Mouse (Mus musculus) neural tube, embryonic 12.5 days (tissue): ENCODE results near the gene Gm44503. TPM values are rescaled to one million over a fixed set of nuclear protein-coding genes. Genes with fewer than 3 reads are reported as not detected.

Experiments
- ATAC-seq: fragments of 200-750 bp; cut with Nextera tagmentation; 2 replicates; pipeline ENCODE4 v1.8.0; 2017; ENCODE audit warnings: low read depth, mild to moderate bottlenecking, moderate TSS enrichment, moderate library complexity; ENCODE audit not compliant: low FRiP score
- H3K27ac ChIP-seq: fragments of 300-500 bp; sonication (generic); 2 replicates; pipeline ENCODE4 v1.5.1; 2016
- H3K27me3 ChIP-seq: fragments of 300-500 bp; sonication (generic); replicated peaks from 2 replicates; pipeline ENCODE4 v1.6.1; 2016; ENCODE audit warnings: mild to moderate bottlenecking
- H3K36me3 ChIP-seq: fragments of 300-500 bp; sonication (generic); 2 replicates; pipeline ENCODE4 v1.6.1; 2016; ENCODE audit warnings: mild to moderate bottlenecking
- H3K4me1 ChIP-seq: fragments of 300-500 bp; sonication (generic); 2 replicates; pipeline ENCODE4 v1.6.1; 2016
- H3K4me2 ChIP-seq: fragments of 300-500 bp; sonication (generic); replicated peaks from 2 replicates; pipeline ENCODE4 v1.6.1; 2016; ENCODE audit warnings: mild to moderate bottlenecking
- H3K4me3 ChIP-seq: fragments of 300-500 bp; sonication (generic); 2 replicates; pipeline ENCODE4 v1.5.1; 2016
- H3K9ac ChIP-seq: fragments of 300-500 bp; sonication (generic); 2 replicates; pipeline ENCODE4 v1.6.1; 2016; ENCODE audit warnings: mild to moderate bottlenecking
- H3K9me3 ChIP-seq: fragments of 300-500 bp; sonication (generic); 2 replicates; pipeline ENCODE4 v1.6.1; 2016; ENCODE audit warnings: mild to moderate bottlenecking
- WGBS: fragments of 180-500 bp; shearing (Covaris S2); methylation state at CpG from one replicate; pipeline ENCODE4 v1.1.7; 2016; 5-methylcytosine and 5-hydroxymethylcytosine counted together
- polyA plus RNA-seq: library from polyadenylated mRNA; unstranded; fragments of >200 nt; fragmentation: Nextera tagmentation; extraction: Ambion mirVana; gene quantifications from 2 replicates; pipeline ENCODE4 v1.2.1, GENCODE M21; 2016

Gm44503 gene
- polyA plus RNA-seq, 1 experiment from 2014 or later = not detected

DNA sequence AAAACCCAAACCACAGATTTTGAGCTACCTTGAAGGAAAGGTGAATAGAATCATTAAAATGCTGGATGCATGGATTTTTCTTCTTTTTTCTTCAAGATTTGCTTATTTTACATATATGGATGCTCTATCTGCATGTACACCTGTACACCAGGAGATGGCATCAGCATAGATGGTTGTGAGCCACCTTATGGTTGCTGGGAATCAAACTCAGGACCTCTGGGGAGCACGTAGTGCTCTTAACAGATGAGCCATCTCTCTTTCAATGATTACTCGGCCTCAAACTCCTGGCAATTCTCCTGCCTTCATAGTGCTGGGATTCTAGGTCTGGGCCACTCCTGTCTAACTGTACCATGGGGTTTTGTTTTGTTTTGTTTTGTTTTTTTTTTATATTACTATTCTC, 24.4 kb downstream of the Gm44503 start:
- H3K4me3 ChIP-seq = no peak overlapping the region
- no peak for ATAC-seq
- no peak overlapping the region for H3K9ac ChIP-seq
- no peaks in the 10 kb centered on the region for H3K36me3 ChIP-seq
- peaks cover 15% of the 10 kb centered on the region for H3K4me1 ChIP-seq
- H3K9me3 ChIP-seq = no peaks in the 10 kb centered on the region
- H3K4me2 ChIP-seq = no peak overlapping the region
- H3K27ac ChIP-seq = no peak overlapping the region
- WGBS = 68% methylated on average over 2 of the region's 2 CpGs
- H3K27me3 ChIP-seq = no peaks in the 10 kb centered on the region

DNA sequence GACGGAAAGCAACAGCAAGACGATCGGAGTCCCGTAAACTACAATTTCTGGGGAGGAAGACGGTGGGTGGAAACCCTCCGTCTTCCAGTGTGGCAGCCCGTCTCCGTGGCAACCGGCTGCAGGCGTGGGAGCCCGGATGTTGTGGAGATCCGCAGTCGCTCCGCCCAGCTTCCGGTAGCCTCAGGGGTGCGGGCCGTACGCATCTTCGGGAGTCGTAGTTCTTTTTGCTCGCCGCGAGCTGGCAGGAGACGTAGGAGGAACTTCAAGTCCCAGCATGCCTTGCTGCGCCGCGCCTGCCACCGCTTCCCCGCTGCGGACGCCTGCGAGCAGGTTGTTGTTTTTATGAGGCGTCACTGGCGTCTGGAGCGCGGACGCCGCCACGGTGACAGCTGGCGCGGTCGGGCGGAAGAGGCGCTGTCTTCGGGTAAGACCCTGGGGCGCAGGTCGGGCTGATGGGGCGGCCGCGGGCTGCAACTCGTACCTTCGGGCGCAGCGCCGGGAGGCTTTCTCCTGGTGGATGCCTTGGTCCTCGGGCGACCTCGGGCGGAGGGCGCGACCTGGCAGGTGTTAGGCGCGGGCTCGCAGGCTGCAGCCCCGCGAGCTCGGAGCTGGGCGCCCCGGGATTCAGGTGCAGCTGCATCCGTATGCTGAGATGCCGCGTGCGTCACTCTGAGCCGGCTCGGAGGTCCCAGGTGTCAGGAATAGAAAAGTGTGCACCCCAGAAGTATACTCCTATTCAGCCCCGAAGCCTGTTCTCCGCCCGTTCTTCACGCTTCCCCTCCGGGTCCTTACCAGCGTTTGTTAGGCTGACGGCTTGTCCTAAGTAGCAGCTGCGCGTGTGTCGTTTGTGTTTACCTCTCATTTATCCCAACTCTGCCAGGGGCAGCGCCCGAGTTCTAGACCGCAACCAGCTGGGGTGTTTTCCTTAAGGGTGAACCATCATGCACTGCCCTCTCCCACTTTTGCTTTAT, 26.9 kb downstream of the Gm44503 start, which contains the start of the genes Ccpg1os and Ccpg1:
Gene Ccpg1os, minus strand, starts transcription at position 133 of the 971 bp plus-strand sequence.
Gene Ccpg1, plus strand, starts transcription at position 180 of the 971 bp plus-strand sequence.
- peaks cover 15% of the 10 kb centered on the region for H3K4me1 ChIP-seq
- under 1% methylated on average over 88 of the region's 88 CpGs for WGBS
- H3K9me3 ChIP-seq = no peaks in the 10 kb centered on the region
- H3K27me3 ChIP-seq = no peaks in the 10 kb centered on the region
- no peaks in the 10 kb centered on the region for H3K36me3 ChIP-seq
- H3K27ac ChIP-seq = peak within 1 kb of the TSS; percentile 66
- peak within 1 kb of the TSS; percentile 84 for H3K9ac ChIP-seq
- H3K4me3 ChIP-seq = peak within 1 kb of the TSS; percentile 77
- peak; percentile 100 for ATAC-seq
- peak within 1 kb of the TSS; percentile 87 for H3K4me2 ChIP-seq

DNA sequence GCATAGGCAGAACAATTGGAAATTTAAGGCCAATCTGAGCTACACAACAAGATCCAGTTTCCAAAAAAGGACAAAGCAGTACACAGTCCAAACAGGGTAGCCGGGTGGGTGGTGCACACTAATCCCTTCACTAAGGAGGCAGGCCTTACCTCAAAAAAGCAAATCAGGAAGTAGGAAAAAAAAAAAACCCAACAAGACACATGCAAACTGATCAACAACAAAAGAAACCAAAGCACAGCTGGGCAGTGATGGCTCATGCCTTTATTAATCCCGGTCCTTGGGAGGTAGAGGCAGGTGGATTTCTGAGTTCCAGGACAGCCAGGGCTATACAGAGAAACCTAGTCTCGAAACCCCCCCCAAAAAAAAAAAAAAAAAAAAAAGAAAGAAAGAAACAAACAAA, 29.1 kb downstream of the Gm44503 start:
- ATAC-seq = no peak
- Histone ChIP-seq H3K9me3 (no peaks in the 10 kb centered on the region), H3K4me1 (peaks cover 15% of the 10 kb centered on the region), H3K4me3 (no peak overlapping the region), H3K36me3 (no peaks in the 10 kb centered on the region), H3K4me2 (no peak overlapping the region), H3K9ac (no peak overlapping the region), H3K27me3 (no peaks in the 10 kb centered on the region), H3K27ac (no peak overlapping the region)
- WGBS = 75% methylated on average over 3 of the region's 3 CpGs

DNA sequence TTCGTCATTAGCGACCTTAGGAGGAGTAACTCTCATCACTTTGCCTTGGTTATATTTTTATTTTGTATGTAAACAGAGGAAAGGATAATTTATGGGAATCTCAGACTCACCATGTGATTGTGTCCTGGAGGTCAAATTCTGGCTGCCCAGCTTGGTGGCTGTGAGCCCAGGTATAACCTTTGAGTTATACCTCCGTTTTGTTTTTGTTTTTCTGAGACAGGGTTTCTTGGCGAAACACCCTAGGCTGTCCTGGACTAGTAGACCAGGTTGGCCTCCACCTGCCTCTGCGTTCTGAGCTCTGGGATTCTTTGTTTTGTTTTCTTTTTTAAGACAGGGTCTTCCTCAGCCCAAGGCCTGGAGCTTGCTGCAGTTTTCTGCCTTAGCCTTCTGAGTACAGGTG, 30.1 kb downstream of the Gm44503 start:
- Histone ChIP-seq H3K9ac (no peak overlapping the region), H3K4me3 (no peak overlapping the region), H3K4me1 (peaks cover 15% of the 10 kb centered on the region), H3K27me3 (no peaks in the 10 kb centered on the region), H3K9me3 (no peaks in the 10 kb centered on the region), H3K27ac (no peak overlapping the region), H3K4me2 (no peak overlapping the region), H3K36me3 (no peaks in the 10 kb centered on the region)
- 81% methylated on average over 5 of the region's 5 CpGs for WGBS
- no peak for ATAC-seq

DNA sequence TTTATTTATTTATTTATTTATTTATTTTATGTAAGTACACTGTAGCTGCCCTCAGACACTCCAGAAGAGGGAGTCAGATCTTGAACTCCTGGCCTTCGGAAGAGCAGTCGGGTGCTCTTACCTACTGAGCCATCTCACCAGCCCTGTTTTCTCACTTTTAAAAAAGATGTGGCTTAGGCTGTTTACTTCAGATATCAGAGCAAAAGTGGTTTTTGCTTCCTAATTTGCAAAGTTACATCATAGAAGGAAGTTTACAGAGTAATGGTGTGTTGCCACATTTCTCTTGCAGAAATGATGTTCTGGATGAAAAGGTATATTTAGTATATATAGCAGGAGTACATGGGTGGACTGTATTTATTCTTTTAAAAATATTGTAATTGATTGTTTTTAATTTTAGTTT, 32.8 kb downstream of the Gm44503 start:
- Histone ChIP-seq H3K4me1 (peaks cover 4% of the 10 kb centered on the region; the same call in 1 of the 2 replicates), H3K4me2 (no peak overlapping the region), H3K36me3 (no peaks in the 10 kb centered on the region), H3K9ac (no peak overlapping the region), H3K27me3 (no peaks in the 10 kb centered on the region), H3K4me3 (no peak overlapping the region), H3K27ac (no peak overlapping the region), H3K9me3 (no peaks in the 10 kb centered on the region)
- no peak for ATAC-seq
- WGBS = 91% methylated on average over 2 of the region's 2 CpGs

DNA sequence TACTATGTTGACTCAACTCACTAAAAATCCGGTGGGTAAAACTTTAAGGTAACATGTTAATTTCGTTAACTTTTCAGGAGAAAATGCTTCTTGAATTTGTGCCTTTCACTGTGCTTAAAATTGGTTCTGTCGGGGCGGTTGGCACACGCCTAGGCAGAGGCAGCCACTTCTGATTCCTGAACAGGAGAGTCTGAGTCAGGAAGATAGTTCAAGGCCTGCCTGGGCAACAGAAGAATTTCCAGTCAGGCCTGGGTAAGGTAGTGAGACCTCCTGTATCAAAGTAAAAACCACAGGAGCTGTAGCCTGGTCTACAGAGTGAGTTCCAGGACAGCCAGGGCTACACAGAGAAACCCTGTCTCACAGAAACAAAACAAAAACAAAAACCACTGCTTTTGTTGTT, 33.9 kb downstream of the Gm44503 start:
- H3K9me3 ChIP-seq = no peaks in the 10 kb centered on the region
- H3K27ac ChIP-seq = no peak overlapping the region
- H3K27me3 ChIP-seq = no peaks in the 10 kb centered on the region
- WGBS = 88% methylated on average over 5 of the region's 5 CpGs
- no peak overlapping the region for H3K4me3 ChIP-seq
- H3K4me2 ChIP-seq = no peak overlapping the region
- no peaks in the 10 kb centered on the region for H3K36me3 ChIP-seq
- H3K9ac ChIP-seq = no peak overlapping the region
- H3K4me1 ChIP-seq = no peaks in the 10 kb centered on the region
- no peak for ATAC-seq

DNA sequence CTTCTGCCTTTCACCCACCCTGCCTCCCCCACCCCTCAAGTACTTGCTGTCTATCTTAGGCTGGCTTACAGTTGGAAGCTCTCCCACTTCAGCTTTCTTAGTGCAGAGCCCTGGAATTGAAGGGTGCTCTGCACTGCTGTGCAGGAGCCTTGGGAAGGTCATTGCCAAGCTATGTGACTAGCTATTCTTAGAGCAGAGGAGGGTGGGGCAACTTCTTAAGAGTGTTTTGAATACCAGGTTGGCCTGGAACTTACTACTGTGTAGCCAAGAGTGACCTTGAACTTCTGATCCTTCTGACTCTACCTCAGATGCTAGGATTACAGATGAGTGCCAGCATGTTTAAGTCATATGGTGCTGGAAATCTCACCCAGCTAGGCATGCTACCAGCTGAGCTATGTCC, 37.5 kb downstream of the Gm44503 start:
- Histone ChIP-seq H3K4me3 (no peak overlapping the region), H3K36me3 (peaks cover 8% of the 10 kb centered on the region; the same call in 1 of the 2 replicates), H3K4me1 (no peaks in the 10 kb centered on the region), H3K27ac (no peak overlapping the region), H3K27me3 (no peaks in the 10 kb centered on the region), H3K4me2 (no peak overlapping the region), H3K9ac (no peak overlapping the region), H3K9me3 (no peaks in the 10 kb centered on the region)
- ATAC-seq = no peak

DNA sequence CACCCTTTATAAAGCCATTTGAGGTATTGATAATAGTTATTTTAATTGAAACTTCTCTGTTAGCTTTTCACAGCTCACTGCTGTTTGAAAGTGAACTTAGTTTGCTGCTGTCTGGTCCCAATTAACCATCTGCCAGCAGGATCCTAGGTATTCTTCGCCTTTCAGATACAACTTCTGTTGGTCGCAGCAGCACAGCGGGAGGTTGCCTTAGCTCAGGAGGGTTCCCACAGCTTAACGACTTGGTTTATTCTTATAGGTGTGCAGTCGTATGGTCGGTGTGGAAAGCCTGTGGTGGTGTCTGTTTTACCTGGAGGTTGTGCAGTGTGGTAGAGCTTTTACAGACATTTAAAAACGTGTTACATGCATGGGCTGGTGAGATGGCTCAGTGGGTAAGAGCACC, 38.2 kb downstream of the Gm44503 start:
- peaks cover 8% of the 10 kb centered on the region; the same call in 1 of the 2 replicates for H3K36me3 ChIP-seq
- 59% methylated on average over 7 of the region's 7 CpGs for WGBS
- H3K4me3 ChIP-seq = no peak overlapping the region
- no peaks in the 10 kb centered on the region for H3K27me3 ChIP-seq
- ATAC-seq = no peak
- H3K4me2 ChIP-seq = no peak overlapping the region
- H3K4me1 ChIP-seq = no peaks in the 10 kb centered on the region
- no peak overlapping the region for H3K9ac ChIP-seq
- H3K27ac ChIP-seq = no peak overlapping the region
- H3K9me3 ChIP-seq = no peaks in the 10 kb centered on the region

DNA sequence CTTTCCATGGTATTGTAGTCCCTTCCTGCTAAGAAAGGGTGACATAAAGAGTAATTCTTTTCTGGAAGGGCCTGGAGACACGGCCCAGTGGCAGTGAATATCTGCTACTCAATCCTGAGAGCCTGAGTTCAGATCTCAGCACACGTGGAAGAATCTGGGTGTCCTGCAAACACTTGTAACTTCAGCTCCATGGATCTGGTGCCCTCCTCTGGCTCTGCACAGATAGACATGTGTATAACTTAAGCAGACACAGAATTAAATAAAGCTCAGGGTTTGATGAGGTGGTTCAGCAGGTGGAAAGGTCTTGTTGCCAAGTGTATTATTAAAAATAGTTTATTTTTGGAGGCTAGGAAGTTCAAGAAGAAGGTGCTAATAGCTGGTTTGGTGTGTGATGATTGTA, 41.8 kb downstream of the Gm44503 start:
- H3K4me2 ChIP-seq = no peak overlapping the region
- no peaks in the 10 kb centered on the region for H3K27me3 ChIP-seq
- H3K4me1 ChIP-seq = no peaks in the 10 kb centered on the region
- no peak overlapping the region for H3K4me3 ChIP-seq
- H3K9me3 ChIP-seq = no peaks in the 10 kb centered on the region
- WGBS = 76% methylated on average over 2 of the region's 2 CpGs
- H3K9ac ChIP-seq = no peak overlapping the region
- H3K27ac ChIP-seq = no peak overlapping the region
- no peak for ATAC-seq
- H3K36me3 ChIP-seq = peaks cover 27% of the 10 kb centered on the region

DNA sequence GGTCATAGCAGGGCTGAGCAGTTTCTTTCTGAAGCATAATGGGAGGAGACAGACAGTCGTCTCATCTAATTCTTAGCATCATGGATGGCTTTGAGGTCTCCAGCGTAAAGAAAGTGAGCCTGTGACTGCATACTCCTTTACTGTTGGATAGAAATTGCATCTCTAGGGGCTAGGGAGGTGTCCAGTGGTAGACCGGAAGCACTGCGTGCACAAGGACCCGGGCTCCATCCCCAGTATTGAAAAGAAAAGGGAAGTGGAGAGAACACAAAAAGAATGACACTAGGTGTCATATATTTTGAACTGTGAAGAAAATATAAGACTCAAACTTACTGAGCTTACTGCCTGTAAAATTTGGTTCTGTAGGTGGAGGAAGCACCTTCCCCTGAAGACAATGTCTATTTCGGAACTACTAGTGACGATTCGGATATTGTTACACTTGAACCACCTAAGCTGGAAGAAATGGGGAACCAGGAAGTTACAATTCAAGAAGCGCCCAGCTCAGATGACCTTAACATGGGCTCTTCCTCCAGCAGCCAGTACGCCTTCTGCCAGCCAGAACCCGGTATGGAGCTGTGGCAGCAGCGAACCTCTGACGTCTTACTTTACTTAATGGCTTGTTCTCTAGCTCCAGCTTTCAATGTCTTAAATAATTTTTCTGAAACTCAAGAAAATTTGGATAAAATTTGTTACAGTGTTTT, 42.8 kb downstream of the Gm44503 start:
- no peak overlapping the region for H3K9ac ChIP-seq

DNA sequence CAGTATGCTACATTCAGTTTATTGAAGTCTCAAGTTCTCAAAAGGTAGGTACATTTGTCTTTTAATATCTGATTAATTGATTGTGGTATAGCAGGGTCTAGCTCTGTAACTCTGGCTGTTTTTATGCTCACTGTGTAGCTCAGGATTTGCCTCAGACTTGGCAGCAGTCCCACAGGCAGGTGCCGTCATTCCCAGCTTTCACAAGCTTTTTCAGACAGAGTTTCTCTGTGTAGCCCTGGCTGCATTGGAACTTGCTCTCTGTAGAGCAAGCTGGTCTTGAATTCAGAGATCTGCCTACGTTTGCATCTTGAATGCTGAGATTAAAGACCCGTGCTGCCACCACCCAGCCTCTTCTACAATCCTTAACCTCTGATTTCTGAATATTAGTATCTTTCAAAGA, 43.5 kb downstream of the Gm44503 start:
- no peaks in the 10 kb centered on the region for H3K9me3 ChIP-seq
- no peak overlapping the region for H3K9ac ChIP-seq
- H3K4me2 ChIP-seq = no peak overlapping the region
- H3K4me1 ChIP-seq = no peaks in the 10 kb centered on the region
- no peaks in the 10 kb centered on the region for H3K27me3 ChIP-seq
- WGBS = 77% methylated on average over 3 of the region's 3 CpGs
- H3K36me3 ChIP-seq = peaks cover 37% of the 10 kb centered on the region
- H3K27ac ChIP-seq = no peak overlapping the region
- H3K4me3 ChIP-seq = no peak overlapping the region
- ATAC-seq = no peak

More for the DNA sequence above, 42.8 kb downstream of the Gm44503 start:
- H3K9me3 ChIP-seq = no peaks in the 10 kb centered on the region
- H3K4me2 ChIP-seq = no peak overlapping the region
- no peak overlapping the region for H3K4me3 ChIP-seq
- peaks cover 37% of the 10 kb centered on the region for H3K36me3 ChIP-seq
- WGBS = 89% methylated on average over 13 of the region's 13 CpGs
- H3K27me3 ChIP-seq = no peaks in the 10 kb centered on the region
- no peaks in the 10 kb centered on the region for H3K4me1 ChIP-seq
- ATAC-seq = no peak
- H3K27ac ChIP-seq = no peak overlapping the region

DNA sequence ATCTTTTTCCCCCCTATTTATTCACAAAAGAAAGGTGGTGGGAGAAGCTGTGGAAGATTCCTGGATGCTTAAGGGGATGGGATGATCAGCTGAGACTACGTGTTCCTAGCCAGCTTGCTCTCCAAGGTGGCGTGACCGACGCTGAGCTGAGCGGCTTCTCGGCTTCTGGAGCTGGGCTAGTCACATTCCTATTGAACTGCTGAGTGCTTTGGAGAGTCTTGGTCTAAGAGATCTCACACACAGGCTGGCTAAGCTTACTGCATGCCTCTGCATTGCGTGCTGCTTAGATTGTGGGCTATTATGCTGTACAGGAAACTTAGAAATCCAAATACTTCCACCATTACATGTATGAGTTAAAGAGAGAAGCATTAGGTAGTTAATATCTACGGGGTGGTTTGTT, 45.4 kb downstream of the Gm44503 start:
- Histone ChIP-seq H3K9ac (no peak overlapping the region), H3K4me2 (no peak overlapping the region), H3K27me3 (no peaks in the 10 kb centered on the region), H3K36me3 (peaks cover 37% of the 10 kb centered on the region), H3K4me3 (no peak overlapping the region), H3K27ac (no peak overlapping the region), H3K4me1 (no peaks in the 10 kb centered on the region), H3K9me3 (no peaks in the 10 kb centered on the region)
- ATAC-seq = no peak
- WGBS = 90% methylated on average over 8 of the region's 8 CpGs
